Mouse (Mus musculus): Measurements from ENCODE around the gene Dlgap1. TPM values are rescaled to one million over a fixed set of nuclear protein-coding genes. Genes with fewer than 3 reads are reported as not detected.

Dlgap1 gene
- polyA plus RNA-seq, 1 experiment from 2014 or later, result 12.3 TPM

- no peak overlapping the region for H3K4me3 ChIP-seq
- H3K4me1 ChIP-seq, result no peaks in the 10 kb centered on the region
- no peak overlapping the region for H3K4me2 ChIP-seq (replicated peaks)
- no peaks in the 10 kb centered on the region for H3K27me3 ChIP-seq (replicated peaks)
- no peak overlapping the region for H3K27ac ChIP-seq
- 90% methylated on average over 6 of the region's 6 CpGs for WGBS
- no peaks in the 10 kb centered on the region for H3K36me3 ChIP-seq
- no peak for ATAC-seq (ENCODE audit: low FRiP score, low read depth)
- H3K9ac ChIP-seq, result no peak overlapping the region
- no peaks in the 10 kb centered on the region for H3K9me3 ChIP-seq
Observed at GRCm38 (mm10) chr17:70690174-70690573, 721.3 kb downstream of the Dlgap1 start.

GRCm38 (mm10) chr17:70690598-70690997, 721.7 kb downstream of the Dlgap1 start:
- H3K4me1 ChIP-seq, result no peaks in the 10 kb centered on the region
- no peak overlapping the region for H3K4me2 ChIP-seq (replicated peaks)
- no peak overlapping the region for H3K4me3 ChIP-seq
- no peaks in the 10 kb centered on the region for H3K27me3 ChIP-seq (replicated peaks)
- no peak for ATAC-seq (ENCODE audit: low FRiP score, low read depth)
- H3K9me3 ChIP-seq, result no peaks in the 10 kb centered on the region
- WGBS, result 93% methylated on average over 8 of the region's 8 CpGs
- no peak overlapping the region for H3K9ac ChIP-seq
- no peak overlapping the region for H3K27ac ChIP-seq
- no peaks in the 10 kb centered on the region for H3K36me3 ChIP-seq

GRCm38 (mm10) chr17:70706976-70707818, 738.3 kb downstream of the Dlgap1 start:
- Histone ChIP-seq H3K27me3 (replicated peaks) (0 out of 2 replicates have a peak, but pooled peaks cover 3% of the 10 kb centered on the region), H3K4me1 (peaks cover 5% of the 10 kb centered on the region; the same call in 1 of the 2 replicates), H3K9ac (no peak overlapping the region), H3K9me3 (no peaks in the 10 kb centered on the region), H3K4me2 (replicated peaks) (peak overlapping the region; percentile 57), H3K4me3 (peak overlapping the region; percentile 9; the same call in 1 of the 2 replicates), H3K36me3 (no peaks in the 10 kb centered on the region), H3K27ac (no peak overlapping the region)
- WGBS, result 6% methylated on average over 28 of the region's 28 CpGs
- ATAC-seq (ENCODE audit: low FRiP score, low read depth), result peak; percentile 84

GRCm38 (mm10) chr17:70707819-70708140, 738.9 kb downstream of the Dlgap1 start:
- H3K9me3 ChIP-seq, result no peaks in the 10 kb centered on the region
- peak overlapping the region; percentile 57 for H3K4me2 ChIP-seq (replicated peaks)
- H3K9ac ChIP-seq, result no peak overlapping the region
- 37% methylated on average over 6 of the region's 6 CpGs for WGBS
- H3K27ac ChIP-seq, result no peak overlapping the region
- H3K4me3 ChIP-seq, result peak overlapping the region; percentile 9; the same call in 1 of the 2 replicates
- H3K4me1 ChIP-seq, result peaks cover 5% of the 10 kb centered on the region; the same call in 1 of the 2 replicates
- peak; percentile 38; the same call in 1 of the 2 replicates for ATAC-seq (ENCODE audit: low FRiP score, low read depth)
- H3K27me3 ChIP-seq (replicated peaks), result 0 out of 2 replicates have a peak, but pooled peaks cover 3% of the 10 kb centered on the region
- no peaks in the 10 kb centered on the region for H3K36me3 ChIP-seq

GRCm38 (mm10) chr17:70709545-70709944, 740.7 kb downstream of the Dlgap1 start:
- no peak for ATAC-seq (ENCODE audit: low FRiP score, low read depth)
- Histone ChIP-seq H3K4me3 (no peak overlapping the region), H3K9me3 (no peaks in the 10 kb centered on the region), H3K27me3 (replicated peaks) (0 out of 2 replicates have a peak, but pooled peaks cover 3% of the 10 kb centered on the region), H3K4me1 (peaks cover 5% of the 10 kb centered on the region; the same call in 1 of the 2 replicates), H3K27ac (no peak overlapping the region), H3K9ac (no peak overlapping the region), H3K36me3 (no peaks in the 10 kb centered on the region), H3K4me2 (replicated peaks) (no peak overlapping the region)
- WGBS, result 69% methylated on average over 5 of the region's 5 CpGs

- no peaks in the 10 kb centered on the region for H3K4me1 ChIP-seq
- H3K36me3 ChIP-seq, result no peaks in the 10 kb centered on the region
- no peak overlapping the region for H3K4me2 ChIP-seq (replicated peaks)
- H3K9me3 ChIP-seq, result no peaks in the 10 kb centered on the region
- H3K4me3 ChIP-seq, result no peak overlapping the region
- H3K9ac ChIP-seq, result no peak overlapping the region
- 52% methylated on average over 10 of the region's 10 CpGs for WGBS
- H3K27me3 ChIP-seq (replicated peaks), result no peaks in the 10 kb centered on the region
- no peak overlapping the region for H3K27ac ChIP-seq
- no peak for ATAC-seq (ENCODE audit: low FRiP score, low read depth)
Observed at GRCm38 (mm10) chr17:70713470-70713869, 744.6 kb downstream of the Dlgap1 start.

GRCm38 (mm10) chr17:70719684-70720324, 750.9 kb downstream of the Dlgap1 start:
- Histone ChIP-seq H3K4me3 (no peak overlapping the region), H3K4me1 (no peaks in the 10 kb centered on the region), H3K27ac (no peak overlapping the region), H3K27me3 (replicated peaks) (no peaks in the 10 kb centered on the region), H3K36me3 (no peaks in the 10 kb centered on the region), H3K9ac (no peak overlapping the region), H3K4me2 (replicated peaks) (no peak overlapping the region), H3K9me3 (no peaks in the 10 kb centered on the region)
- no peak for ATAC-seq (ENCODE audit: low FRiP score, low read depth)
- 88% methylated on average over 11 of the region's 11 CpGs for WGBS

GRCm38 (mm10) chr17:70720766-70721165, 751.9 kb downstream of the Dlgap1 start:
- no peaks in the 10 kb centered on the region for H3K4me1 ChIP-seq
- no peak overlapping the region for H3K27ac ChIP-seq
- no peak overlapping the region for H3K4me2 ChIP-seq (replicated peaks)
- H3K36me3 ChIP-seq, result no peaks in the 10 kb centered on the region
- 0 out of 2 replicates have a peak, but pooled peaks have one; percentile 17 for ATAC-seq (ENCODE audit: low FRiP score, low read depth)
- H3K9ac ChIP-seq, result no peak overlapping the region
- no peaks in the 10 kb centered on the region for H3K9me3 ChIP-seq
- no peak overlapping the region for H3K4me3 ChIP-seq
- H3K27me3 ChIP-seq (replicated peaks), result no peaks in the 10 kb centered on the region
- 28% methylated on average over 8 of the region's 8 CpGs for WGBS

GRCm38 (mm10) chr17:70722146-70722545, 753.3 kb downstream of the Dlgap1 start:
- H3K9me3 ChIP-seq, result no peaks in the 10 kb centered on the region
- H3K4me1 ChIP-seq, result no peaks in the 10 kb centered on the region
- WGBS, result 80% methylated on average over 3 of the region's 3 CpGs

GRCm38 (mm10) chr17:70728719-70729281, 759.9 kb downstream of the Dlgap1 start:
- H3K27me3 ChIP-seq (replicated peaks), result no peaks in the 10 kb centered on the region
- 87% methylated on average over 5 of the region's 5 CpGs for WGBS
- H3K4me3 ChIP-seq, result no peak overlapping the region
- H3K27ac ChIP-seq, result no peak overlapping the region
- H3K9me3 ChIP-seq, result no peaks in the 10 kb centered on the region
- H3K36me3 ChIP-seq, result no peaks in the 10 kb centered on the region
- no peaks in the 10 kb centered on the region for H3K4me1 ChIP-seq
- no peak overlapping the region for H3K9ac ChIP-seq
- no peak overlapping the region for H3K4me2 ChIP-seq (replicated peaks)
- ATAC-seq (ENCODE audit: low FRiP score, low read depth), result no peak

More at GRCm38 (mm10) chr17:70722146-70722545, 753.3 kb downstream of the Dlgap1 start:
- no peak for ATAC-seq (ENCODE audit: low FRiP score, low read depth)
- Histone ChIP-seq H3K36me3 (no peaks in the 10 kb centered on the region), H3K27ac (no peak overlapping the region), H3K4me2 (replicated peaks) (no peak overlapping the region), H3K27me3 (replicated peaks) (no peaks in the 10 kb centered on the region), H3K9ac (no peak overlapping the region), H3K4me3 (no peak overlapping the region)

- no peak for ATAC-seq (ENCODE audit: low FRiP score, low read depth)
- no peaks in the 10 kb centered on the region for H3K27me3 ChIP-seq (replicated peaks)
- H3K9ac ChIP-seq, result no peak overlapping the region
- peaks cover 17% of the 10 kb centered on the region; the same call in 1 of the 2 replicates for H3K4me1 ChIP-seq
- no peaks in the 10 kb centered on the region for H3K9me3 ChIP-seq
- no peak overlapping the region for H3K27ac ChIP-seq
- WGBS, result 94% methylated on average over 3 of the region's 3 CpGs
- no peaks in the 10 kb centered on the region for H3K36me3 ChIP-seq
- H3K4me3 ChIP-seq, result no peak overlapping the region
- no peak overlapping the region for H3K4me2 ChIP-seq (replicated peaks)
Observed at GRCm38 (mm10) chr17:70734728-70735127, 765.9 kb downstream of the Dlgap1 start.

GRCm38 (mm10) chr17:70735396-70735795, 766.5 kb downstream of the Dlgap1 start:
- no peaks in the 10 kb centered on the region for H3K27me3 ChIP-seq (replicated peaks)
- no peak for ATAC-seq (ENCODE audit: low FRiP score, low read depth)
- peaks cover 17% of the 10 kb centered on the region; the same call in 1 of the 2 replicates for H3K4me1 ChIP-seq
- 65% methylated on average over 3 of the region's 3 CpGs for WGBS
- H3K27ac ChIP-seq, result no peak overlapping the region
- H3K9ac ChIP-seq, result no peak overlapping the region
- no peaks in the 10 kb centered on the region for H3K36me3 ChIP-seq
- no peak overlapping the region for H3K4me3 ChIP-seq
- H3K4me2 ChIP-seq (replicated peaks), result no peak overlapping the region
- no peaks in the 10 kb centered on the region for H3K9me3 ChIP-seq

Data from neural tube, embryonic 12.5 days (tissue).